Mouse (Mus musculus) cerebellum, adult 2 months (tissue): Measurements from ENCODE around the gene Fhad1. TPM values are rescaled to one million over a fixed set of nuclear protein-coding genes. Genes with fewer than 3 reads are reported as not detected.

Experiments
- DNase-seq, 2 experiments: peaks; one replicate each; pipeline ENCODE4 v3.0.0; 2021
- H3K27ac ChIP-seq: fragments of 200-500 bp; 2 replicates; pipeline ENCODE4 v1.5.1; 2012; ENCODE audit warnings: low read length, control low read depth, inconsistent platforms; ENCODE audit not compliant: insufficient read depth
- H3K27me3 ChIP-seq: fragments of 200-500 bp; 2 replicates; pipeline ENCODE4 v1.6.1; 2012; ENCODE audit warnings: inconsistent platforms, mild to moderate bottlenecking, low read length, moderate library complexity; ENCODE audit not compliant: control insufficient read depth, insufficient read depth
- H3K4me1 ChIP-seq: fragments of 200-500 bp; 2 replicates; pipeline ENCODE4 v1.6.1; 2011; ENCODE audit warnings: low read length; ENCODE audit not compliant: control insufficient read depth, insufficient read depth
- H3K4me3 ChIP-seq: fragments of 200-500 bp; replicated peaks from 2 replicates; pipeline ENCODE3; 2011; ENCODE audit warnings: mild to moderate bottlenecking, low read depth, low read length, control low read depth; ENCODE audit not compliant: insufficient read depth
- CTCF ChIP-seq: fragments of 200-500 bp; IDR thresholded peaks from 2 replicates; pipeline ENCODE4 v1.5.1; 2011; ENCODE audit warnings: low read depth, mild to moderate bottlenecking, control low read depth, low read length, moderate library complexity, borderline replicate concordance; ENCODE audit not compliant: insufficient read depth
- POLR2A ChIP-seq: fragments of 200-500 bp; IDR thresholded peaks from 2 replicates; pipeline ENCODE4 v1.6.1; 2011; ENCODE audit warnings: low read length, control low read depth, borderline replicate concordance; ENCODE audit not compliant: insufficient read depth
- WGBS: fragments of 180-500 bp; shearing (Covaris S2); methylation state at CpG from one replicate; pipeline ENCODE4 v1.1.7; 2018; 5-methylcytosine and 5-hydroxymethylcytosine counted together
- polyA plus RNA-seq: library from polyadenylated mRNA; depleted of rRNA; stranded (reverse); fragments of >200 nt; gene quantifications from 2 replicates; pipeline ENCODE4 v1.2.3, GENCODE M21; 2012

The Fhad1 gene
- polyA plus RNA-seq, 1 experiment = 2.1 TPM

GRCm38 (mm10) chr4:141866933-141867490 is 147.9 kb downstream of the Fhad1 start:
- Histone ChIP-seq H3K27ac (no peak overlapping the region), H3K4me3 (no peak overlapping the region)
- 41% methylated on average over 10 of the region's 10 CpGs for WGBS

DNA sequence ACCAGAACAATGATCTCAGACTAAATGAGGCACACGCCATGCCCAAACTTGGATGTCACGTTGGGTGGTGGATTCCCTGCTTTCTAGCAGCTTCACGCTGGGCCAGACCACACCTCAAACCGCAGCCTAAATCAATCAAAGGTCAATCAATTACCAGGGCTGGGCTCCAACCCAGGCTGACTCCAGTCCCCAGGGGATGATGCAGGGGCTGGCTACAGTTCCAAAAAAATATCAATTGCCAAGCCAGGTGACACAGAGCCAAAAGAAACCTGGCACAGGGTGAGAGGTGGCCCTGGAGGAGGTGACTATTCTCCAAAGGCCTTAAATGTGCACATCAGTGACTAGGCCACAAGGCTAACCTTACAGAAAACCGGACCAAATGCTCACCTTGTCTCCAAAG is 149.3 kb downstream of the Fhad1 start:
- WGBS = 70% methylated on average over 5 of the region's 5 CpGs
- no peak for TF ChIP-seq CTCF
- TF ChIP-seq POLR2A = no peak
- H3K27ac ChIP-seq = no peak overlapping the region
- H3K27me3 ChIP-seq = no peaks in the 10 kb centered on the region
- H3K4me3 ChIP-seq = no peak overlapping the region
- DNase-seq = peak; percentile 32 to 52
- peaks cover 32% of the 10 kb centered on the region for H3K4me1 ChIP-seq

More at GRCm38 (mm10) chr4:141866933-141867490, 147.9 kb downstream of the Fhad1 start:
- Histone ChIP-seq H3K27me3 (no peaks in the 10 kb centered on the region), H3K4me1 (peaks cover 43% of the 10 kb centered on the region)
- TF ChIP-seq CTCF = no peak
- TF ChIP-seq POLR2A = no peak
- DNase-seq = peak; percentile 47

- H3K4me3 ChIP-seq = no peak overlapping the region
- no peak for DNase-seq
Measured at GRCm38 (mm10) chr4:141865006-141865405, 149.9 kb downstream of the Fhad1 start.

GRCm38 (mm10) chr4:141864506-141864905 is 150.4 kb downstream of the Fhad1 start:
- Histone ChIP-seq H3K4me3 (no peak overlapping the region), H3K27ac (no peak overlapping the region), H3K27me3 (no peaks in the 10 kb centered on the region), H3K4me1 (peaks cover 29% of the 10 kb centered on the region)
- no peak for DNase-seq
- 95% methylated on average over 8 of the region's 8 CpGs for WGBS
- TF ChIP-seq CTCF (no peak), POLR2A (no peak)

More at GRCm38 (mm10) chr4:141865006-141865405, 149.9 kb downstream of the Fhad1 start:
- H3K27me3 ChIP-seq = no peaks in the 10 kb centered on the region
- no peak for TF ChIP-seq POLR2A
- TF ChIP-seq CTCF = no peak
- 93% methylated on average over 5 of the region's 5 CpGs for WGBS
- H3K4me1 ChIP-seq = peaks cover 31% of the 10 kb centered on the region
- no peak overlapping the region for H3K27ac ChIP-seq

DNA sequence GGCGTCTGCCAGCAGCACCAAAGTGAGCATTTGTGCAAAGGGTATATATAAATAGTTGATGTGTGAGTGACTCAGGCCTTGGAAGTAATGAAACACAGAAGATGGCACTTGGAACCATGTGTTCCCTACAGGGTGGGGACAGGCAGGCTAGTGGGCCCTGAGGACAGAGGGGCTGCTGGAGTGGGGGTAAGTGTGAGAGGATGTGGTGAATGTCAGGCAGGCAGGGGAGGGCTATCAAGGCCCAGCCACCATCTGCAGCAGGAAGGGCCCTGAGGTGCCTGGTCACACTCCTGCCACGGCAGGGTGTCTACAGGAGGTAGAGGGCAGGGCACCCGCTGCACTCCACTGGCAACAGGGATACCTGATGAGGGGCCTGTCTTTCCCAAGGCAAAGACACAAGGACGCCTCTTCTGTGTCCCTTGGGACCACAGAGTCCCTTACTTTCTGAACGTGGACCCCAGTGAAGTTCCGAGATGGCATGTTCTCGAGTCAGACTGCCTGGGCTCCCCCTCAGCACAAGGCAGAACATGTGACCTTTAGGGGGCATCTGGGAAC is 151.1 kb downstream of the Fhad1 start:
- H3K27me3 ChIP-seq = no peaks in the 10 kb centered on the region
- H3K27ac ChIP-seq = no peak overlapping the region
- peaks cover 29% of the 10 kb centered on the region for H3K4me1 ChIP-seq
- TF ChIP-seq POLR2A (no peak), CTCF (no peak)
- no peak for DNase-seq
- 90% methylated on average over 7 of the region's 7 CpGs for WGBS
- no peak overlapping the region for H3K4me3 ChIP-seq

DNA sequence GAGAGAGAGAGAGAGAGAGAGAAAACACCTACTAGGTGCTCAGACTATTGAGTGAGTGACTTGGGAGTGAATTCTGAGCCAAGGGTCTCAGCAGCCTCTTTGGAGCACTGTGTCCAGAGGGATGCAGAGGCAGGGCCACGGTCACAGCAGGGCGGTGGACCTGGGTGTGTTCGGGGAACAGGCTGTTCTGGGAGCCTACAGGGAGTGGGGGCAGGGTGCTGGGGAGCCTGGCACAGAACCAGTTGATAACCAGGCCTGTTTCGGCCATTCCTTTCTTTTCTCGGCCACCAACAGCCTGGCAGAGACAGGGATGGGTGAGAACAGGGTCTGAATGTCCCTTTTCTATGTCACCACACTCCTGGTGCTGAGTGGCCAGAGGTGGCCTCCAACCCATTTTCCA is 152.0 kb downstream of the Fhad1 start:
- H3K4me3 ChIP-seq = no peak overlapping the region
- WGBS = 77% methylated on average over 5 of the region's 5 CpGs
- no peaks in the 10 kb centered on the region for H3K27me3 ChIP-seq
- TF ChIP-seq CTCF (no peak), POLR2A (no peak)
- no peak for DNase-seq
- no peak overlapping the region for H3K27ac ChIP-seq
- peaks cover 29% of the 10 kb centered on the region for H3K4me1 ChIP-seq

DNA sequence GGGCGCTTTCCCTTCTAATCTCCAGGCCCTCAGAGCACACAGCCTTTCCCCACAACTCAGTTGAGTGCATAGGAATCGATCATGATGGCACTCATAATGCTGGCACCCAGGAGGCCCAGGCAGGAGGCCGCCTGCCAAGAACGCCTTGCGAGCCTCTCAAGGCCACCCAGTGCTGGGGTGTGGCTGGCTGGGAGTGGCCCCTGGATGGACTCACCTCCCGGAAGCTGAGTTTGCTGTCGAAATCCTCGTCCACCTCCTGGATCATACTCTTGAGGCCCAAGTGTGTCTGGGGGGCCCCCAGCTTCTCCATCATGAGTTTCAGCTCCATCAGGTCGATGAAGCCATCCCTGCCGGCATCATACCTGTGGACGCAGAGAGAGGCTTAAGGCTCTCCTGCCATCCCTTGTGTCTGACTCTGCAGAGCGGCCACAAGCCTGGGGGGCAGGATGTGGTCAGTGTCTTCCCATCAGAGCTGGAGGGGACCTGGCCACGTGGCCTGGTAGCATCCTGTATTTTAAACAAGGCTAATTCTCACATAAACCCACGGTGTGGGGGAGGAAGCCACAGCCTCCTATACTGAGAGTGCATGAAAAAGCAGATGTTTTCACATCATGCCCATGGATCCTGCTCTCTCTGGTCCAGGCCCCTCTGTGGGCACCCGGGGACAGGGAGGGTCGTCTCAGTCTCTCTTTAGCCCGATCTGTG is 153.1 kb downstream of the Fhad1 start:
- Histone ChIP-seq H3K27ac (no peak overlapping the region), H3K4me3 (no peak overlapping the region), H3K4me1 (peaks cover 23% of the 10 kb centered on the region), H3K27me3 (no peaks in the 10 kb centered on the region)
- TF ChIP-seq POLR2A (no peak), CTCF (no peak)
- WGBS = 91% methylated on average over 17 of the region's 17 CpGs
- no peak for DNase-seq

DNA sequence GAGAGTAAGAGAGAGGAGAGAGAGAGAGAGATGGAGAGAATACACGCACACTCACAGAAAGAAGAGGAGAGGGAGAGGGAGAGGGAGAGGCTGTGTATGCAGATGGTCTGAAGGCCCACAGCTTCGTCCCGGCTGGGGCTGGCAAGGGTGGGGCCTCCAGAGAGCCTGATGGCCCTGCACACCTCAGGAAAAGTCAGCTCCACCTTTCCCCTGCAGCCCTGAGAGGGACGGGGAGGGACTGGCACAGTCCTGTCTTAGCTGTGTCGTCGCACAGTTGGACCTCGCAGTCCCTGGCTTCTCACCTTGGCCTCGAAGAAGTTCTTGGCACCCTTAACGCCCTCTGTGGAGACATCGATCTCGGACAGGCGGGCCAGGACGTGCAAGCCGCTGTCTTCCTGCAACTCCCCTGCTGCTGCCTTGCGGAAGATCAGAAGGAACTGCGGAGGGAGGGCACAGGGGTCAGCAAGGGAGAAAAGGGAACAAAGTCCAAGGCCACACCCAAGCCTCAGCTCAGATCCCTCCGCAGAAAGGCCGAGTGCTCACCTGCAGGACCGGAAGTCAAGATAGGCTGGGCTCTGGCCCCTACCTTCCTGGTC is 154.5 kb downstream of the Fhad1 start:
- peak; percentile 46 to 58 for DNase-seq
- TF ChIP-seq CTCF = no peak
- no peak overlapping the region for H3K4me3 ChIP-seq
- 42% methylated on average over 19 of the region's 19 CpGs for WGBS
- no peak overlapping the region for H3K27ac ChIP-seq
- no peaks in the 10 kb centered on the region for H3K27me3 ChIP-seq
- peaks cover 10% of the 10 kb centered on the region for H3K4me1 ChIP-seq
